Mouse (Mus musculus) cerebral cortex, adult 2 months (tissue): Measurements from ENCODE around the gene Siah2.

Source experiments
- WGBS: fragments of 180-500 bp; shearing (Covaris S2); methylation state at CpG from one replicate; pipeline ENCODE4 v1.1.7; 2018; 5-methylcytosine and 5-hydroxymethylcytosine counted together

Gene Siah2

GRCm38 (mm10) chr3:58691997-58692721 is at the start of gene Siah2:
TSS of gene Siah2 (minus strand) at chr3:58692400.
- under 1% methylated on average over 82 of the region's 87 CpGs for WGBS

DNA sequence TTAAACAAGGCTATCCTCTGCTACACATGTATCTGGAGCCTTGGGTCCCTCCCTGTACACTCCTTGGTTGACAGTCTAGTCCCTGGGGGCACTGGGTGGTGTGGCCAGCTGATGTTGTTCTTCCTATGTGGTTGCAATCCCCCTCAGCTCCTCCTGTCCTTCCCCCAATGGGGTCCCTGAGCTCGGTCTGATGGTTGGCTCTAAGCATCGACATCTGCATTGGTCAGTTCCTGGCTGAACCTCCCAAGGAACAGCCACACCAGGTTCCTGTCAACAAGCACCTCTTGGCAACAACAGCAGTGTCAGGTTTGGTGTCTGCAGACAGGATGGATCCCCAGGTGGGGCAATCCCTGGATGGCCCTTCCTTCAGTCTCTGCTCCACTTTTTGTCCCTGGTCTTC is 47.3 kb upstream of the Siah2 start:
- 74% methylated on average over 2 of the region's 2 CpGs for WGBS

GRCm38 (mm10) chr3:58738346-58739089 is 46.3 kb upstream of the Siah2 start:
- 52% methylated on average over 6 of the region's 6 CpGs for WGBS

- 64% methylated on average over 5 of the region's 5 CpGs for WGBS
Observed at GRCm38 (mm10) chr3:58731520-58731919, 39.3 kb upstream of the Siah2 start.

- 87% methylated on average over 3 of the region's 3 CpGs for WGBS
Observed at GRCm38 (mm10) chr3:58730580-58730979, 38.4 kb upstream of the Siah2 start.

DNA sequence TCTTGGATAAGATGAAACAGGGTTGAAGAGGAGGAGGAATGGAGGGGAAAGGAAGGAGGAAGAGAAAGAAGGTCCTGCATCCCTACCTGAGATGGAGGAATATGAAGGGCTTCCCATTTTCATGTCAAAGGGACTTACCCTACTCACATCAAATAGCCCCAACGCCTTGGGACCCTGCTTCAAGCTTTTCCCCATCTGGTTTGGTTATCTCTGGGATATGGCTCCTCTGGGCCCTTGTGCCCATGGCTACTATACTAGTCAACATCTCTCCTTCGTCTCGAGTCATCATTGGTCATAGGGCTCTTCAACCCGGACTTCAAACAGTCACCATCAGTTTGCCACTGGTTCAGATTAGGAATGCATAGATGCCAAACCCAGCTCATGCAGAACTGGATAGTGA is 35.4 kb upstream of the Siah2 start:
- 93% methylated on average over 4 of the region's 4 CpGs for WGBS

- 59% methylated on average over 3 of the region's 3 CpGs for WGBS
Observed at GRCm38 (mm10) chr3:58727012-58727411, 34.8 kb upstream of the Siah2 start.

DNA sequence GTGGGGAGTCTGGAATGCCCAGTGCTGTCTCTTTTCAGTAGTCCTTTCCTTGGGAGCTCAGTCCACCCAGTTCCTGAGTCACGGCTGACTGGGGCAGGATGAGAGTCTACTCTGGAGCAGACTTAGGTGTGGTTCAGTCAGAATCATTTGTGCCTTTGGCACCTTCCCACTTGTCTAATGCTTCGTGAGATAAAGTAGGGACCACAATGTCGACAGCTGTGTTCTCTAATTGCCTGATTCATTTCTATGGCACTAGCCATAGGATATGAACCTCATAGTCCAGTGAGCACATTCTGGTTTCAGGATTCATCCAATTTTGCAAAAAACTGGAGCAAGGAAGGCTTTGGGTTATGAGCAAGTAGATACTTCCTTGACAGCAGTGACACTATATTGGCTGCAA is 34.2 kb upstream of the Siah2 start:
- 88% methylated on average over 3 of the region's 3 CpGs for WGBS

- 94% methylated on average over 2 of the region's 2 CpGs for WGBS
Observed at GRCm38 (mm10) chr3:58723656-58724055, 31.5 kb upstream of the Siah2 start.

DNA sequence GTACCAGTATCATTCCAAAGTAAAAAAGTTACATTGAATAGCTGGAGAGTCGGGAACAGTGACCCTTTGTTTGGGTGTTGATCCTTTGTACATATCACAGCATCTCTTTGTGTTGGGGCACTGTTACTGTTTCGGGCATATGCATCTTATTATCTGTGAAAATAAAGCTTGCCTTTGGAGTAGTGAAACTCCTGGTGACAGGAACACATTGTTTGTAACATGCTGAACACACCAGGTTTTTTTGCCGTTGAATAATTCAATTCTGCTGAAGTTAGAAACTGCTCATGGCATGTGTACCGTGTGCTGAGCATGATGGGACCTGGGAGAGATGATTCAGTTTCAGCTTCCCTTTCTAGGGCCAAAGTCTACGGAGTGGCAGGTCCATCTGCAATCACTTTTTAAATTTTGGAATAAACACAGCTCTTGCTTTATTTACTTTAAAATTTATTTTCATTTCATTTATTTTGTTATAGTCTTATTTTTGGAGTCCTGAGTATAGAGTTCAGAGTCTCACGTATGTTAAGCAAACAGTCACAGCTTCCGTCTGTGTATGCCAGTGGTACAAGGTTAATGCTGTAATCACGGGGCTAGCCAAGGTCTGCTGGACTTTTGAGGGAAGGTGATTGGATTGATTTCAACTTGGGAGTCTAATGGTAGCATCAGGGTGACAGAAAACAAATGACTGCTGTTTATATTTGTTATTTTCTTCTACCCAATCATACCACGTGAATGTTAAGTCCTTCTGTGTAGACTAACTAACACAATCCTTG is 27.4 kb upstream of the Siah2 start:
- 59% methylated on average over 9 of the region's 9 CpGs for WGBS

GRCm38 (mm10) chr3:58716705-58717104 is 24.5 kb upstream of the Siah2 start:
- WGBS, result 93% methylated on average over 2 of the region's 2 CpGs

GRCm38 (mm10) chr3:58714767-58715166 is 22.6 kb upstream of the Siah2 start:
- 91% methylated on average over 2 of the region's 2 CpGs for WGBS

GRCm38 (mm10) chr3:58714034-58714433 is 21.8 kb upstream of the Siah2 start:
- WGBS, result 51% methylated on average over 2 of the region's 2 CpGs

DNA sequence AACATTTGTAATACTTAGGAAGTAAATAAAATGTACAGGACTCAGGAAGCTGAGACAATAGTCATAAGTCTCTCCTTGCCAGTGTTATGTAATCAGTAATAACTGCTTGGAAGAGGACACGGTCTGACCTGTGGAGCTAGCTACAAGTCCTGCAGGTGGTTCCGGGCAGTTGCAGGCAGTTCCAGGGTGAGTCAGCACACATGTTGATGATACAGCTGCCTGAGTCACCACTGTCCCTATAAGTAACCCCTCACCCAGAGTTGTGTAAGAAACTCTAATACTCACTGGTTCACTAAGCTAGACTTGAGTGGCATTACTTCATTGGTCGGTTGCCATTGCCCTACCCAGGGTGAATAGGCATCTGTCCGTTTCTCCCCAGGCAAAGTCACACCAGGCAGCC is 21.0 kb upstream of the Siah2 start:
- WGBS, result 91% methylated on average over 4 of the region's 4 CpGs

GRCm38 (mm10) chr3:58704547-58704946 is 12.3 kb upstream of the Siah2 start:
- 91% methylated on average over 4 of the region's 4 CpGs for WGBS

DNA sequence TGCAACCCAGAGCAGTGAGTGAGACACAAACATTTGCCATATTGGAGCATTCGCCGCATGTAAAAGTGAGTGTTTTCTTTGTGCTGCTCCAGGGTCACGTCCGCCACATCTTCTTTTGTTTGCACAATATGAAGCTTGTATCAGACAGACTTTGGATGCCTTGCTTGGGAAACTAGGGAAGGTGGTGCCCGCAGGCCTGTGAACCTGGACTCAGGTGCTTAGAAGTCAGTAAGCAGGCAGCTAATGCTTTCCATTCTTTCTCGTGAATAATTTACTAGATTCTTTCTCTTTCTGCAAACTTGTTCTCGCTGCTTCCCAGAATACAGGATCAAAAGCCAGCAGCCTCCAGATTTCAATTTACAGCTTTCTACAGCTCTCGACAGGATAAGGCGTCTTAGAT is 11.5 kb upstream of the Siah2 start:
- 84% methylated on average over 9 of the region's 9 CpGs for whole genome bisulfite sequencing

DNA sequence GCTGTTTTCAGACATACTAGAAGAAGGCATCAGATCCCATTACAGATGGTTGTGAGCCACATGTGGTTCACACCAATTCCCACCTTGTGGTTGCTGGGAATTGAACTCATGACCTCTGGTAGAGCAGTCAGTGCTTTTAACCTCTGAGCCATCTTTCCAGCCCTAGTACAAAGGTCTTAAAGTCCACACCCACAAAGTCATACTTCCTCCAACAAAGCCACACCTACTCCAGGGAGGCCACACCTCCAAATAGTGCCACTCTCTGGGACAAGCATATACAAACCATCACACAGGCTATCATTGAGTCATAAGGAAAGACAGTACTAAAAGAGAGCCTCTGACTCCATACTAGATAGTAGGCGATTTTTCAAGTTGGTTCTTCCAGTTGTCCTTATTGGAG is 10.1 kb upstream of the Siah2 start:
- WGBS, result 94% methylated on average over 1 of the region's 1 CpGs

DNA sequence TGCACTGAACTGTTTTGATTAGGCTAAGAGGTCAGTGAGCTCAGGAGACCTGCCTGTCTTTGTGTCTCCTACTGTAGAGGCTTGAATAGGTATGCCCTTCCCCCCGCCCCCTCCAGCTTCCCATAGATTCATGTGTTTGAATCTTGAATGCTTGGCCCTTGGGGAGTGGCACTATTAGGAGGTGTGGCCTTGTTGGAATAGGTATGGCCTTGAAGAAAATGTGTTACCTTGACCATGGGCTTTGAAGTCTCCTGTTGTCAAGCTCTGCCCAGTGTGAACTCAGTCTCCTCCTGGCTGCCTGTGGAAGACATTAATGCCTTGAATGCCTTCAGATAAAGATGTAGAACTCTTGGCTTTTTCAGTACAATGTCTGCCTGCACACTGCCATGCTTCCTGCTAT is 9.2 kb upstream of the Siah2 start:
- WGBS, result 97% methylated on average over 1 of the region's 1 CpGs

GRCm38 (mm10) chr3:58697926-58698325 is 5.7 kb upstream of the Siah2 start:
- 77% methylated on average over 4 of the region's 4 CpGs for WGBS

- 75% methylated on average over 3 of the region's 3 CpGs for WGBS
Observed at GRCm38 (mm10) chr3:58696806-58697205, 4.6 kb upstream of the Siah2 start.

GRCm38 (mm10) chr3:58695507-58695906 is 3.3 kb upstream of the Siah2 start:
- 78% methylated on average over 7 of the region's 7 CpGs for WGBS

GRCm38 (mm10) chr3:58695044-58695443 is 2.8 kb upstream of the Siah2 start:
- WGBS, result 77% methylated on average over 1 of the region's 1 CpGs

- WGBS, result 91% methylated on average over 7 of the region's 7 CpGs
Observed at GRCm38 (mm10) chr3:58693331-58693730, 1.1 kb upstream of the Siah2 start.
